ENCODE assay signal across 36 mouse cellular contexts in the genomic region with DNA sequence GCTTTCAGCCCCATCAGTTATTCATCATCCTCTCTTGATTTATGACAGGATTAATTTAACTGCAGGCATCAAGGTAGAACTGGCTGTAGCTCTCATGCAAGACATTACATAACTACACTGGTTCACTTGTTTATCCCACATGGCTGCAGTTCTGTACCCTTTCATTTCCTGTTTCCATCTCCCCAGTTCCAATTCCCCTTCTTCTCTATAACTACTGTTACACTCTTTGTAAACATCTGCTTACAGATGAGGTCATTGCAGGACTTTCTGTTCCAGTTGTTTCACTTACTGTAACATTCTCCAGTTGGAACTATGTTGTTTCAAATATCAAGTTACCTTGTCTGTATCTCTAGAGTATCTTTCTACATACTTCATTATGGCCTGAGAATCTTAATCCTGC. TPM values are rescaled to one million over a fixed set of nuclear protein-coding genes. Genes with fewer than 3 reads are reported as not detected.
"Had no signal": no experiment of that assay in that cellular context is flagged by ENCODE, and none has a peak within 500 bp of the region (broad histone marks: within the 10 kb centered on the region; RNA-seq: fewer than 3 reads in every experiment).

No protein-coding gene starts in this region.

- ATAC-seq: liver, embryonic 12.5 days; liver, postnatal 0 days; lung, postnatal 0 days; midbrain, embryonic 13.5 days; midbrain, embryonic 15.5 days; midbrain, embryonic 16.5 days had no signal

- H3K4me2 ChIP-seq: limb, embryonic 12.5 days; limb, embryonic 13.5 days; limb, embryonic 15.5 days; liver, embryonic 11.5 days; liver, embryonic 12.5 days; liver, embryonic 13.5 days; liver, embryonic 15.5 days; lung, embryonic 14.5 days; lung, embryonic 15.5 days; midbrain, embryonic 11.5 days; midbrain, embryonic 12.5 days; midbrain, embryonic 13.5 days; midbrain, embryonic 15.5 days; neural tube, embryonic 12.5 days; neural tube, embryonic 13.5 days had no signal

- H3K4me1 ChIP-seq: limb, embryonic 12.5 days; limb, embryonic 13.5 days; limb, embryonic 15.5 days; liver, embryonic 12.5 days; liver, embryonic 13.5 days; liver, embryonic 15.5 days; lung, embryonic 15.5 days; megakaryocyte, embryonic 14.5 days; midbrain, embryonic 10.5 days; midbrain, embryonic 12.5 days; midbrain, embryonic 13.5 days; midbrain, embryonic 15.5 days; neural tube, embryonic 12.5 days; neural tube, embryonic 13.5 days had no signal

- H3K27me3 ChIP-seq: limb, embryonic 12.5 days; limb, embryonic 13.5 days; limb, embryonic 15.5 days; liver, embryonic 12.5 days; liver, embryonic 13.5 days; liver, embryonic 15.5 days; lung, embryonic 15.5 days; megakaryocyte, embryonic 14.5 days; midbrain, embryonic 12.5 days; midbrain, embryonic 13.5 days; midbrain, embryonic 15.5 days; neural tube, embryonic 12.5 days; neural tube, embryonic 13.5 days had no signal

- H3K9me3 ChIP-seq: limb, embryonic 12.5 days; limb, embryonic 13.5 days; limb, embryonic 15.5 days; liver, embryonic 12.5 days; liver, embryonic 13.5 days; liver, embryonic 15.5 days; lung, embryonic 15.5 days; megakaryocyte, embryonic 14.5 days; midbrain, embryonic 10.5 days; midbrain, embryonic 12.5 days; midbrain, embryonic 13.5 days; midbrain, embryonic 15.5 days; neural tube, embryonic 12.5 days; neural tube, embryonic 13.5 days had no signal

- DNase-seq: left cerebral cortex, postnatal 4 days; liver; liver, embryonic 13.5 days; liver, postnatal 0 days; lung, adult 18-20 months; lung, adult 2 months; lung, embryonic 14.5 days; lung, postnatal 10 days; lung, postnatal 14 days; lung, postnatal 36 days; lung, postnatal 4 days; midbrain, embryonic 14.5 days had no signal

- H3K9ac ChIP-seq: limb, embryonic 12.5 days; limb, embryonic 13.5 days; limb, embryonic 15.5 days; liver, embryonic 12.5 days; liver, embryonic 13.5 days; liver, embryonic 14.5 days; liver, embryonic 15.5 days; liver, postnatal 0 days; lung, embryonic 14.5 days; lung, embryonic 15.5 days; midbrain, embryonic 12.5 days; midbrain, embryonic 13.5 days; midbrain, embryonic 15.5 days; neural tube, embryonic 12.5 days; neural tube, embryonic 13.5 days had no signal

- H3K4me3 ChIP-seq: limb, embryonic 12.5 days; limb, embryonic 13.5 days; limb, embryonic 15.5 days; liver, embryonic 12.5 days; liver, embryonic 13.5 days; liver, embryonic 15.5 days; lung, embryonic 15.5 days; megakaryocyte, embryonic 14.5 days; midbrain, embryonic 10.5 days; midbrain, embryonic 12.5 days; midbrain, embryonic 13.5 days; midbrain, embryonic 15.5 days; myocyte; neural tube, embryonic 12.5 days; neural tube, embryonic 13.5 days had no signal

- H3K36me3 ChIP-seq: limb, embryonic 12.5 days; limb, embryonic 13.5 days; limb, embryonic 15.5 days; liver, embryonic 12.5 days; liver, embryonic 13.5 days; liver, embryonic 15.5 days; lung, embryonic 15.5 days; midbrain, embryonic 10.5 days; midbrain, embryonic 12.5 days; midbrain, embryonic 13.5 days; midbrain, embryonic 15.5 days; neural tube, embryonic 12.5 days; neural tube, embryonic 13.5 days had no signal

- H3K27ac ChIP-seq: limb, embryonic 12.5 days; limb, embryonic 13.5 days; limb, embryonic 15.5 days; liver, embryonic 12.5 days; liver, embryonic 13.5 days; liver, embryonic 14.5 days; liver, embryonic 15.5 days; lung, embryonic 15.5 days; macrophage; midbrain, embryonic 10.5 days; midbrain, embryonic 12.5 days; midbrain, embryonic 13.5 days; midbrain, embryonic 15.5 days; neural tube, embryonic 12.5 days; neural tube, embryonic 13.5 days had no signal

RNA-seq across cellular contexts. Expression of a gene that starts 46.2 kb away (rescaled TPM):
- total RNA-seq: liver, adult 2 months; megakaryocyte, adult 5-6 weeks; megakaryocyte-erythroid progenitor cell, adult 5-6 weeks; monocyte, adult 5-6 weeks had no signal
- polyA plus RNA-seq: liver, adult 2 months; liver, embryonic 11.5 days; liver, embryonic 12.5 days; liver, embryonic 13.5 days; liver, embryonic 14.5 days; liver, embryonic 15.5 days; liver, postnatal 0 days; myocyte had no signal
